Mouse (Mus musculus) lung, embryonic 16.5 days (tissue): Measurements from ENCODE around the gene Zfp710. TPM values are rescaled to one million over a fixed set of nuclear protein-coding genes. Genes with fewer than 3 reads are reported as not detected.
"Not testable (repeated sequence)": the region's sequence is repeated elsewhere in the genome, so short reads cannot be mapped to it uniquely, and the experiment has no call there.

ENCODE experiments used
- ATAC-seq: fragments of 200-750 bp; cut with Nextera tagmentation; 2 replicates; pipeline ENCODE4 v1.8.0; 2017; ENCODE audit warnings: low read depth, mild to moderate bottlenecking, moderate library complexity
- H3K27ac ChIP-seq: fragments of 300-500 bp; sonication (generic); 2 replicates; pipeline ENCODE4 v1.5.1; 2014; ENCODE audit warnings: mild to moderate bottlenecking, control low read depth, low read length
- H3K27me3 ChIP-seq: fragments of 300-500 bp; sonication (generic); 2 replicates; pipeline ENCODE4 v1.6.1; 2014; ENCODE audit warnings: low read depth, low read length, mixed read lengths; ENCODE audit not compliant: control insufficient read depth, insufficient read depth
- H3K36me3 ChIP-seq: fragments of 300-500 bp; sonication (generic); 2 replicates; pipeline ENCODE4 v1.6.1; 2014; ENCODE audit warnings: low read length; ENCODE audit not compliant: control insufficient read depth, insufficient read depth
- H3K4me1 ChIP-seq: fragments of 300-500 bp; sonication (generic); replicated peaks from 2 replicates; pipeline ENCODE4 v1.6.1; 2014; ENCODE audit warnings: low read length, mixed read lengths; ENCODE audit not compliant: control insufficient read depth, insufficient read depth
- H3K4me2 ChIP-seq: fragments of 300-500 bp; sonication (generic); 2 replicates; pipeline ENCODE4 v1.6.1; 2014; ENCODE audit warnings: low read depth, low read length, control low read depth
- H3K4me3 ChIP-seq: fragments of 300-500 bp; sonication (generic); 2 replicates; pipeline ENCODE4 v1.5.1; 2014; ENCODE audit warnings: mild to moderate bottlenecking, low read length, control low read depth
- H3K9ac ChIP-seq: fragments of 300-500 bp; sonication (generic); 2 replicates; pipeline ENCODE4 v1.6.1; 2014; ENCODE audit warnings: low read length, control low read depth
- H3K9me3 ChIP-seq: fragments of 300-500 bp; sonication (generic); 2 replicates; pipeline ENCODE4 v1.6.1; 2016; ENCODE audit warnings: low read length; ENCODE audit not compliant: control insufficient read depth
- WGBS: fragments of 180-500 bp; shearing (Covaris S2); extraction: QIAGEN DNeasy Blood & Tissue Kit; methylation state at CpG from one replicate; pipeline ENCODE4 v1.1.7; 2014; 5-methylcytosine and 5-hydroxymethylcytosine counted together
- polyA plus RNA-seq: library from polyadenylated mRNA; unstranded; fragments of >200 nt; fragmentation: Nextera tagmentation; extraction: Ambion mirVana; gene quantifications from 2 replicates; pipeline ENCODE4 v1.2.1, GENCODE M21; 2015

Gene Zfp710
- polyA plus RNA-seq, 1 experiment from 2014 or later, result 18.6 TPM

DNA sequence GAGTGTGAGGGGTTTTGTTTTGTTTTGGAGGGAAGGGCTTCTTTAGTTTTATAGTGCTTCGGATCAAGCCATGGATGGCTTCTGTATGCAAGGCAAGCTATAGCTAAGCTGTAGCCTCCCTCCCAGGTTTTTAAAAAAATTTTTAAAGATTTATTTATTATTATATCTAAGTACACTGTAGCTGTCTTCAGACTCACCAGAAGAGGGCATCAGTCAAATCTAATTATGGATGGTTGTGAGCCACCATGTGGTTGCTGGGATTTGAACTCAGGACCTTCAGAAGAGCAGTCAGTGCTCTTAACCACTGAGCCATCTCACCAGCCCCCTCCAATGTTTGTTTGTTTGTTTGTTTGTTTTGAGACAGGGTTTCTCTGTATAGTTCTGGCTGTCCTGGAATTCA is 25.8 kb downstream of the Zfp710 start:
- H3K36me3 ChIP-seq, H3K9ac ChIP-seq, H3K27me3 ChIP-seq, H3K4me2 ChIP-seq, H3K27ac ChIP-seq, H3K9me3 ChIP-seq, ATAC-seq, H3K4me3 ChIP-seq: not testable (repeated sequence)
- WGBS, result 94% methylated on average over 1 of the region's 1 CpGs
- H3K4me1 ChIP-seq, result peaks cover 59% of the 10 kb centered on the region

DNA sequence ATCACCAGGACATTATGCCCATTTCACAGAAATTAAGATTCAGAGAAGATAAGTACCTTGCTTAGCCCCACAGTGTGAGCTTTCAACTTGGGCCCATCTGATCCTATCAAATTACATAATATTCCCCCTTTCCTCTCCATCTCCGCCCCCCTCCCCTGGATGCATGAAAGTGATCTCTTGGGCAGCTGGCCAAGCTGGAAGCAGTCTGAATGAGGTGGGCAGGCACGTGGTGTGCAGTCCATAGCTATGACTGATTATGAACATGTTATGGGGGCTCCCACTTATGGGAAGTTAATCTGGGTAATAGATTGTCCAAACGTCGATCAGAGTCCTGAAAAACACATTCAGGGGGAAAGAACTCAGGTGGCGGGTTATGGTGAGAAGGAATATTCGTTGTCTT is 27.2 kb downstream of the Zfp710 start:
- H3K27ac ChIP-seq, result peak overlapping the region; percentile 76
- no peaks in the 10 kb centered on the region for H3K36me3 ChIP-seq
- peaks cover 65% of the 10 kb centered on the region for H3K4me1 ChIP-seq
- H3K4me3 ChIP-seq, result no peak overlapping the region
- no peaks in the 10 kb centered on the region for H3K9me3 ChIP-seq
- 0 out of 2 replicates have a peak overlapping the region, but pooled peaks have one; percentile 45 for H3K4me2 ChIP-seq
- no peaks in the 10 kb centered on the region for H3K27me3 ChIP-seq
- ATAC-seq, result peak; percentile 51
- no peak overlapping the region for H3K9ac ChIP-seq
- WGBS, result 27% methylated on average over 6 of the region's 6 CpGs

DNA sequence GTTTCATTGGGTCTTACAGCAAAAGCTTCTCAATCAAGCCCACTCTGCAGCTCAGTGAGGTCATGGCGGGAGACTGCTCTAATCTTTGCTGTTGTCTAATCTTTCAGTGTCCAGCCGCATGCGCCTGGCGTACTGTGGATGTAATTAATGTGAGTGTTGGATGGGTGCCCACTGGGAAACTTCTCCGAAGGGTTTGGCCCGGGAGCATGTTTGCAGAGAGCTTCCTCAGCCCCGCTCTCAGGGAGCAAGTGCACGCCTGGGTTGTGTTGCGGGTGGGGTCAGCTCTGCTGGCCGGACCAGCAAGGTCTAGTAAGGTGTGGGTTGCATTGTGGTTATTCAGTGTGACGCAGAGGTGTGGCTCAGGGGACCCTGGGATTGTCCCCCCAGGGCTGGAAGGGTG is 27.6 kb downstream of the Zfp710 start:
- 9% methylated on average over 11 of the region's 11 CpGs for WGBS

DNA sequence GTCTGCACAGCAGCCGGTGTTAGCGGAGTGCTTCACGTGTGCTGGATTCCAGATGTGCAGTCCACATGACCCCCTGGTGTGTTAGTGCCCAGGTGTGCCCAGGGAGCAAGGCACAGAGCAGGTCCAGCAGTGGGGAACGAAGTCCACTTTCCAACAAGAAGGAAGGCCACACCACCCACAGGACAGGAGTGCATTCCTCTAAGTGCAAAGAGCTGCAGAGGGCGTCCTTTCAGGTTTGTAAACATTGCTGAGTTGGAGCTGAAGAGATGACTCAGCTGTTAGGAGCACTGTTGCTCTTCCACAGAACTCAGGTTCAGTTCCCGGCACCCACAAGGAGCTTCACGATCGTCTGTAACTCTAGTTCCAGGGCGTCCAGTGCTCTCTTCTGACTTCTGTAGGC is 28.5 kb downstream of the Zfp710 start:
- H3K27me3 ChIP-seq, result no peaks in the 10 kb centered on the region
- no peaks in the 10 kb centered on the region for H3K9me3 ChIP-seq
- H3K4me2 ChIP-seq, result no peak overlapping the region
- H3K36me3 ChIP-seq, result no peaks in the 10 kb centered on the region
- WGBS, result 80% methylated on average over 9 of the region's 9 CpGs
- H3K4me3 ChIP-seq, result no peak overlapping the region
- no peak overlapping the region for H3K9ac ChIP-seq
- no peak for ATAC-seq
- peak overlapping the region; percentile 76 for H3K27ac ChIP-seq
- peaks cover 69% of the 10 kb centered on the region for H3K4me1 ChIP-seq

More for the DNA sequence above, 27.6 kb downstream of the Zfp710 start:
- Histone ChIP-seq H3K9me3 (no peaks in the 10 kb centered on the region), H3K4me1 (peaks cover 66% of the 10 kb centered on the region), H3K27ac (peak overlapping the region; percentile 76), H3K27me3 (no peaks in the 10 kb centered on the region), H3K36me3 (no peaks in the 10 kb centered on the region), H3K4me2 (peak overlapping the region; percentile 45), H3K9ac (peak overlapping the region; percentile 45), H3K4me3 (no peak overlapping the region)
- peak; percentile 71 for ATAC-seq

DNA sequence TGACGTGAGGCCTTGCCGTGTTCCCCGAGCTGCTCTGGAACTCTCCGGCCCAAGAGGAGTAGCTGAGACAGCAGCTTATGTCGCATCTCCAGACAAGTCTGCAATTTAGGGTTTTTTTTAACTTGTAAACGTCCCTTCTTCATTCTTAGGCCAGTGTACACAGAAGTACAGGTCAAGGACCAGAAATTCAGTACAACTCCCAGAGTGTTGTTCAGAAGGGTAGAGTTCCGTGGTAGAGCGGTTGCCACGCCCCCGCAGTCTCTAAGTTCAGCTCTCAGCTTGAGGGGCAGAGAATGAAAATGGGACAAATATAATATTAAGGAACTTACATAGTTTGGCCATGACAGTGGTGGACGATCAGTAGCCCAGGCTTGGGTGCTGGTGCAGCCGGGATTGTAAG is 31.2 kb downstream of the Zfp710 start:
- Histone ChIP-seq H3K4me1 (peaks cover 82% of the 10 kb centered on the region), H3K4me2 (no peak overlapping the region), H3K36me3 (no peaks in the 10 kb centered on the region), H3K27me3 (no peaks in the 10 kb centered on the region), H3K9ac (no peak overlapping the region), H3K4me3 (no peak overlapping the region), H3K9me3 (no peaks in the 10 kb centered on the region), H3K27ac (peak overlapping the region; percentile 73)
- WGBS, result 40% methylated on average over 12 of the region's 12 CpGs
- no peak for ATAC-seq

DNA sequence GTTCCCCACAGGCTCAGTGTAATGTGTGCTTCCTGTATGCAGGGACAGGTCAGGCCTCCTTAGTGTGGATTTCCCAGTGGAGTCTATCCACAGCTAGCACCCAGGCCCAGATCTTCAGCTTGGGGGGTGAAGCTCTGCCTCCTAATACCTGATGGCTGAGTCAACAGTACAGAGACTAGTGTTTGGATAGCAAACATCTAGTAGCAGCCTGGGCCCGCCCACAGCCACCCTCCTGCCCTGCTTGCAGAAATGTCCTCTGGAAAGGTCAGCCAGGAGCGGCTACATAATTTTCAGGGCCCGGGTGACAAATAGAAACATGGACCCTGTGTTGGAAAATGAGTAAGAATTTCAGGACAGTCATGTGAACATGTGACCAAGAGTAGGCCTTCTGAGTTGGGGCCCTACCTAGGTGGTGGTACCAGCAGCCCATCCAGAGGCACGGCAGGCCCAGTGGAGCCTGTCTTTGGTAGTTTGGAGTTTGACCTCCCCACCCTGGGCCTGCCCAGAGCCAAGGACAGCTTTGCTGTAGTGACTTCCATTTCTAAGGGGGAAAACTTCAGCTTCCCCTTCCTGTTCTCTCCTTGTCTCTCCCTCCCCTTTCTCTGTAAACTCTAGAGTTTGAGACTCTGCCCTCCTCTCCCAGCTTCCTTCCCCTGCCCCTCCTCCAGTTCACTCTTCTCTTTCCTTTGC is 32.5 kb downstream of the Zfp710 start:
- H3K4me1 ChIP-seq, result peaks cover 77% of the 10 kb centered on the region
- peak overlapping the region; percentile 64 for H3K9ac ChIP-seq
- peak overlapping the region; percentile 99 for H3K27ac ChIP-seq
- WGBS, result 33% methylated on average over 4 of the region's 4 CpGs
- H3K4me2 ChIP-seq, result peak overlapping the region; percentile 55
- ATAC-seq, result peak; percentile 78
- H3K36me3 ChIP-seq, result no peaks in the 10 kb centered on the region
- no peaks in the 10 kb centered on the region for H3K9me3 ChIP-seq
- H3K27me3 ChIP-seq, result no peaks in the 10 kb centered on the region
- peak overlapping the region; percentile 20; the same call in 1 of the 2 replicates for H3K4me3 ChIP-seq

DNA sequence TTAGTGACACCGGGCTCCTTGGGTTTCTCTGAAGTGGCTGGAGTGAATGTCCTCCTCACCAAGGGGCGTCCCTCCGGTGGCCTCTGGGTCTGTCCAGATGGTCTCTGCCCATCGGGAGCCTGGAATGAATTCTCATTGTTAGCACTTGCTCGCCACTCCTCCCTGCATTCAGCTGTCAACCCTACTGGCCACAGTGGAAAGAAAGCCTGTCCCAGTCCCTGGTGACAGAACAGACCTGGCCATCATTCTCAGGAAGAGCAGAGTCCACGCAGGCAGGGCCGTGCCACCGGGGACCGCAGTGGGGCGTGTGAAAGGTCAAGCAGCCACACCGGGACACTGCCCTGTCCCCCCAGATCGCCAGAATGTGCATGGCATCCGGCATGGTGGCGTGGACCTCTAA is 33.2 kb downstream of the Zfp710 start:
- Histone ChIP-seq H3K4me2 (peak overlapping the region; percentile 46), H3K27me3 (no peaks in the 10 kb centered on the region), H3K9me3 (no peaks in the 10 kb centered on the region), H3K36me3 (no peaks in the 10 kb centered on the region), H3K4me3 (peak overlapping the region; percentile 18; the same call in 1 of the 2 replicates), H3K9ac (peak overlapping the region; percentile 64), H3K27ac (peak overlapping the region; percentile 99), H3K4me1 (peaks cover 71% of the 10 kb centered on the region)
- no peak for ATAC-seq
- 38% methylated on average over 14 of the region's 14 CpGs for WGBS

DNA sequence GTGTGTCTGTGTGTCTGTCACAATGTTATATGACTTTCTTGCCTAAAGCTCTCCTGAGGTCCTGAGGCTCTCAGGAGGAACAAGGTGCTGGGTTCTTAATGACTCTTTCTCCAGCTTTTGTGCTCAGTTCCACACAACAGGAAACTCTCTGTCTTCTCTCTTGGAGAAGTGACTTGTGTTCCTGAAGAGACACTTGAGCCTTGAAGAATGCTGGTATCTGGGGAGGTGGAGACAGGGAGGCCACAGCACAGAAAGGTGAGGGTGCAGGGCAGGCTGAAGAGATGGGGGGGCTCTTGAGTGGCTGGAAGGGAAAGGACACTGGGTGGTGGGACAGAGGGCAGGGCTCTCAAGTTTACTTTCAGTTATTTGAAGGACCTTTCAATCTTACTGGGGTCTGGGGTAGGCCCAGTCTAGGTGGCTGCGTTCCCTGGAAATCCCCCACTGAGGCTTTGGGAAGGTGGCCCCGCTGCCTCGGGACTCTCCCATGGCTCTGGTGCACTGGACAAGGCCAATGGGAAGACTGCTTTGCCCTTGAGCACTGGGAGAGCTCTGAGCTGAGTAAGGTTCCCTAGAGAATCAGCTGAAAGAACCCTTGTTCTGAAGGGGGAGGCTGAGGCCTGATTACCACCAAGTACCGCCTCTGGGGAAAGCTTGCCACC is 33.9 kb downstream of the Zfp710 start:
- H3K9ac ChIP-seq, result 0 out of 2 replicates have a peak overlapping the region, but pooled peaks have one; percentile 46
- H3K27ac ChIP-seq, result peak overlapping the region; percentile 99
- H3K27me3 ChIP-seq, result no peaks in the 10 kb centered on the region
- H3K4me2 ChIP-seq, result peak overlapping the region; percentile 46; the same call in 1 of the 2 replicates
- no peaks in the 10 kb centered on the region for H3K36me3 ChIP-seq
- no peaks in the 10 kb centered on the region for H3K9me3 ChIP-seq
- peaks cover 66% of the 10 kb centered on the region for H3K4me1 ChIP-seq
- 53% methylated on average over 4 of the region's 4 CpGs for WGBS
- no peak overlapping the region for H3K4me3 ChIP-seq
- ATAC-seq, result peak; percentile 39; the same call in 1 of the 2 replicates

DNA sequence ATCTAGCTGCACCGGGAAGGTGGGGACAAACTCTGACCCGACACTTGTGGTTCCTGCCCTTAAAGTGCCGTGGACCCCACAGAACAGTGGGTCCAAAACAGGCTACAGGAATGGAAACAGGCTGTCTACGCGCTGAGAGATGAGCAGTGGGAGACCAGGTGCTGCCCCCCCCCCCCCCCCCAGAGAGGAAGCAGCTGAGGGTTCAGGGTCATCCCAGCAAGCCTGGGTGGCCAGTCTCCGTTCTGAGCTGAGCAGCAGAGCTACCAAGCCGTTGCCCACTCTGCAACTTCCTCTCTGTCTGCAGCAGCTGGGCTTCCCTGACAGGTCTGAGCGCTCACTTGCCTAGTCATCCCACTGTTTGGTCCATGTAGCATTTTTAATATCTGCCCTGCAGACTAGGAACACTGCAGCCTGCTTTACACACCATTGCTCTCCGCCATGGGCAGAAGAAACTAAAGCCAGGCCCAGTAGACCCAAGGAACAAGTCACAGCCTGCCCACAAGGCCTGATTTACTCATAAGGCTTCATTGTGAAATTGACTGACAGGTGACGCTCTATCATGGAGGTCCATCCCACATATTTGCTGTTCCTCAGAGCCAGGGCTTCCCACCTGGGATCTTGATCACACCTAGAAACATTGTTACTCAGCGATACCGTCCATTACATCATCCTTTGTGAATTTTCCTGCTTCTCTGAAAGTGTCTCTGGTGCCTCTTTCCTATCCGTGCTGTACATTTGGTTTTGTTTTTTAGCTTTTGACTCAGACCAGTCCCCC is 34.6 kb downstream of the Zfp710 start:
- H3K27ac ChIP-seq, result peak overlapping the region; percentile 99
- no peaks in the 10 kb centered on the region for H3K9me3 ChIP-seq
- no peak overlapping the region for H3K4me2 ChIP-seq
- H3K27me3 ChIP-seq, result no peaks in the 10 kb centered on the region
- peaks cover 72% of the 10 kb centered on the region for H3K4me1 ChIP-seq
- peak overlapping the region; percentile 34; the same call in 1 of the 2 replicates for H3K9ac ChIP-seq
- H3K4me3 ChIP-seq, result no peak overlapping the region
- WGBS, result 44% methylated on average over 13 of the region's 13 CpGs
- no peak for ATAC-seq
- no peaks in the 10 kb centered on the region for H3K36me3 ChIP-seq
